Mouse (Mus musculus): ENCODE data around the gene Fanci. TPM values are rescaled to one million over a fixed set of nuclear protein-coding genes. Genes with fewer than 3 reads are reported as not detected.

Fanci gene
- polyA plus RNA-seq, 1 experiment from 2014 or later: 9.2 TPM

DNA sequence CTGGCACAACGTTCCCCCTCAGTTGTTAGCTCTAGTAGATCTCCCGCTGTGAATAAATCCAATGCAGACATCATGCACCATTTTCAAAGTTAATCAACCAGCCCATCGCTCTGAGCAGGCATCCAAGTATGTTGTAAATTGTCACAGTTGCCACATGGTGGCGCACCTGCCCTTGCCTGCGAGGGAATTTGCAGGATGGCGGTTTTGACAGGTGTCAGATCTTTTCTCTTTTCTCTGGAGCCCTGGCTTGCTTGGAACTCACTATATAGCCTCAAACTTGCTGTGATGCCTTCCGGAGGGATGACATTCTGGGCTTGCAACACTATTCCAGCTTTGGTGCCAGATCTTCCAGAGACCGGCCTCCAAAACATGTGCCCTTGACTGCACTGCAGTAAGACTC lies 102.2 kb downstream of the Fanci start:
- no peaks in the 10 kb centered on the region for H3K9me3 ChIP-seq (replicated peaks)
- 8% methylated on average over 8 of the region's 8 CpGs for WGBS (ENCODE audit: insufficient replicate concordance)
- no peak for ATAC-seq (ENCODE audit: low read depth)
- no peak overlapping the region for H3K4me2 ChIP-seq
- H3K4me1 ChIP-seq (replicated peaks): no peaks in the 10 kb centered on the region
- H3K4me3 ChIP-seq (replicated peaks): no peak overlapping the region
- H3K9ac ChIP-seq: no peak overlapping the region
- no peaks in the 10 kb centered on the region for H3K36me3 ChIP-seq
- H3K27ac ChIP-seq: no peak overlapping the region
- DNase-seq: no peak
- H3K27me3 ChIP-seq: peaks cover 62% of the 10 kb centered on the region

DNA sequence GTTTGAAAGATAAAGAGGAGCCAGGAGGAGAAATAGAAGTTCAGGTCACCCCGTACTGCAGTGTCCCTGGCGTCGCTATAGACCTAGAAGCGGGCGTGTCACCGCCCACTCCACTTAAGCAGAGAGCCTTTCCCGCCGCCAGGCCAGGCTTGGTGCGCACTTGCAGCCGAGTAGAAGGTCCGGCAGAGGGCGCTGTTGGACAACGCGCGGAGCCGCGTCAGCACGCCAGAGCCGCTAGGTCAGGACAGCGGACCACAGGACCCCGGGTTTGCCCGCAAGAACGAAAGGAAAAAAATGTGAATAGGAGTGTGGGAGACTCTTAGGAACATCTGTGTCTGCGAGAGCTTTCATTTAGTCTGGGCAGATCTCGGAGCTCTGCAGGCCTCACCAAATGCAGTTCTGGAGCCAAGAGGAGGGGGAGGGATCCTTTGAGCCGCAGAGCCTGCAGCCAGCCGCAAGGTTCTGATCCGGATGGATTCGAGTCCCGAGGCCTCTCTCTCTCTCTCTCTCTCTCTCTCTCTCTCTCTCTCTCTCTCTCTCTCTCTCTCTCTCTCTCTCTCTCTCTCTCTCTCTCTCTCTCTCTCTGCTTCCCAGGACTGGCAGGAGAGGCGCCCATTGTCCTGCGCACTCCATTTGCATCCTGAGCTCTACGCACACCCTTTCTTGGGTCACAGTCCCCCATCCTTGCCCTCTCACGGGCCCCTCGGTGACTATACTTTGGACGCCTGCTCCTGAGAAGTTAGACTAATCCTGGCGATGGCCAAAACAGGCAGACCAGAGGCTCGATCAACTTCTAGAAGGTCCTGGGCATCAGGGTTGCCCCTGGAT lies 104.5 kb downstream of the Fanci start:
- no peaks in the 10 kb centered on the region for H3K9me3 ChIP-seq (replicated peaks)
- H3K4me2 ChIP-seq: peak overlapping the region; percentile 43; the same call in 1 of the 2 replicates
- no peaks in the 10 kb centered on the region for H3K36me3 ChIP-seq
- H3K27ac ChIP-seq: no peak overlapping the region
- H3K9ac ChIP-seq: no peak overlapping the region
- H3K27me3 ChIP-seq: peaks cover 79% of the 10 kb centered on the region
- DNase-seq: peak; percentile 58
- WGBS (ENCODE audit: insufficient replicate concordance): 4% methylated on average over 38 of the region's 38 CpGs
- no peak for ATAC-seq (ENCODE audit: low read depth)
- no peaks in the 10 kb centered on the region for H3K4me1 ChIP-seq (replicated peaks)
- peak overlapping the region; percentile 29; the same call in 1 of the 2 replicates for H3K4me3 ChIP-seq (replicated peaks)

- DNase-seq: no peak
- no peak for ATAC-seq (ENCODE audit: low read depth)
- H3K9ac ChIP-seq: no peak overlapping the region
- no peaks in the 10 kb centered on the region for H3K9me3 ChIP-seq (replicated peaks)
- no peak overlapping the region for H3K4me3 ChIP-seq (replicated peaks)
- peaks cover 83% of the 10 kb centered on the region for H3K27me3 ChIP-seq
- WGBS (ENCODE audit: insufficient replicate concordance): 15% methylated on average over 9 of the region's 9 CpGs
- H3K4me2 ChIP-seq: no peak overlapping the region
- H3K4me1 ChIP-seq (replicated peaks): no peaks in the 10 kb centered on the region
- H3K27ac ChIP-seq: no peak overlapping the region
- H3K36me3 ChIP-seq: no peaks in the 10 kb centered on the region
These were observed 105.1 kb downstream of the Fanci start for GRCm38 (mm10) chr7:79496816-79497328.

DNA sequence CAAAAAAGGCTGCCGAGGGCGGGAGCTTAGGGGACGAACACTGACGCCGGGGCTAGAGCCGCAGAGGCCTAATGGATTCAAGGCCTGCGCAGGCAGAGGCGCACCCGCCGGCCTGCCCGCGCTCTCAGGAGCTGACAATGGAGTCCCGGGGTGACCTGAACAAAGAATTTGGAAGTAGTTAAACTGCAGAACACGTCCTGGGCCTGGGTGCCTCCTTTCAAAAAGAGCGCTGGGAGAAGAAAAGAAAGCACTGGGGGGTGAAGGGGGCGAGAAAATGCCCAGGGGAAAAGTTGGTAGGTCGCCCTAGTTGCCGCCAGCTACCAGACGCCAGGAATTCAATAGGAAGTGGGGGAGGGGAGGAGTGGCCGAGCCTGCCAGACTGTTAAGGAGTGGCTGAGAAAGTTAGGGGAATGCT lies 106.0 kb downstream of the Fanci start:
- H3K9ac ChIP-seq: no peak overlapping the region
- no peaks in the 10 kb centered on the region for H3K36me3 ChIP-seq
- no peak for ATAC-seq (ENCODE audit: low read depth)
- no peaks in the 10 kb centered on the region for H3K4me1 ChIP-seq (replicated peaks)
- no peak for DNase-seq
- H3K4me2 ChIP-seq: no peak overlapping the region
- H3K27ac ChIP-seq: no peak overlapping the region
- peaks cover 91% of the 10 kb centered on the region for H3K27me3 ChIP-seq
- WGBS (ENCODE audit: insufficient replicate concordance): 7% methylated on average over 20 of the region's 20 CpGs
- no peak overlapping the region for H3K4me3 ChIP-seq (replicated peaks)
- no peaks in the 10 kb centered on the region for H3K9me3 ChIP-seq (replicated peaks)

- H3K27ac ChIP-seq: no peak overlapping the region
- no peak overlapping the region for H3K9ac ChIP-seq
- DNase-seq (no peak), ATAC-seq (ENCODE audit: low read depth) (no peak)
- H3K27me3 ChIP-seq: peaks cover 93% of the 10 kb centered on the region
- no peaks in the 10 kb centered on the region for H3K4me1 ChIP-seq (replicated peaks)
- H3K36me3 ChIP-seq: no peaks in the 10 kb centered on the region
- H3K4me3 ChIP-seq (replicated peaks): no peak overlapping the region
- H3K4me2 ChIP-seq: no peak overlapping the region
- 6% methylated on average over 6 of the region's 6 CpGs for WGBS (ENCODE audit: insufficient replicate concordance)
- H3K9me3 ChIP-seq (replicated peaks): no peaks in the 10 kb centered on the region
These were observed 106.6 kb downstream of the Fanci start for GRCm38 (mm10) chr7:79498356-79498755.

DNA sequence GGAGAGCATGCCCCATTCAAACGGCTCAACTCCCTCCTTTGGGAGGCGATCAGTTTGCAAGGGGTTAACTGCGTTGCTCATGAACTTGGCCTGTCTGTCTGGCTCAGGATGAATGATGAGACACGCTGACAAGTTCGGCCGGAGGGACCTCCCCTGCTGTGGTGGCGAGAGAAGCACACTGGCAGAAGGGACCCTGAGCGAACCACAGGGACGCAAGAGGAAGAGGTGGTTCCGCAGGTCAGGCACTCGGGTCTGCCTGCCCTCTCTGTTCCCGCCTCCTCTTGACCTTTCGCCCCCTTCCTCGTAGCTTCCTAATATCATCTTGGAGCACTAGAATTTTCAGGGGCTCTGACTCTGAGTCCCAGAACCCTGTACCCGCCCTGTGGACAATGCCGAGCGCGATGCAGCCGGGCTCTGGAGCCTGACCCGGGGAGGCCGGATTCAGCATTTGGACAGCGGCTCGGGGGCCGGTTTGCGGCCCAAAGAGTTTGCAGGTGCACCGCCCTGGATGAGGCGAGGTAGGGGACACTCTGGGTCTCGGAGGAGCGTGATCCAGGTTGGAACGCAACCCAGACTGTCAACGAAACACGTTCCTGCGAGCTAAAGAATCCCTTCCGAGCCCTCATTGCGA lies 107.4 kb downstream of the Fanci start:
- no peak overlapping the region for H3K9ac ChIP-seq
- H3K4me3 ChIP-seq (replicated peaks): no peak overlapping the region
- no peaks in the 10 kb centered on the region for H3K4me1 ChIP-seq (replicated peaks)
- H3K27me3 ChIP-seq: peaks cover 99% of the 10 kb centered on the region
- H3K4me2 ChIP-seq: no peak overlapping the region
- no peaks in the 10 kb centered on the region for H3K9me3 ChIP-seq (replicated peaks)
- ATAC-seq (ENCODE audit: low read depth) (no peak), DNase-seq (peak; percentile 11)
- 2% methylated on average over 35 of the region's 35 CpGs for WGBS (ENCODE audit: insufficient replicate concordance)
- no peak overlapping the region for H3K27ac ChIP-seq
- no peaks in the 10 kb centered on the region for H3K36me3 ChIP-seq

Other genes with a start within 250 kb of the Fanci start
- gene Mfge8, start 242.9 kb upstream of the Fanci start, polyA plus RNA-seq (2015; fragmentation: Nextera tagmentation; extraction: Ambion mirVana): 58.9 and 63.7 TPM in 2 replicates
- gene Abhd2, start 118.7 kb upstream of the Fanci start, polyA plus RNA-seq (2015; fragmentation: Nextera tagmentation; extraction: Ambion mirVana): 8.2 and 11.9 TPM in 2 replicates
- gene Rlbp1, start 4.9 kb upstream of the Fanci start, polyA plus RNA-seq (2015; fragmentation: Nextera tagmentation; extraction: Ambion mirVana): 0.06 TPM in 1 of 2 replicates, not detected in the other
- gene Polg, start 74.4 kb downstream of the Fanci start, polyA plus RNA-seq (2015; fragmentation: Nextera tagmentation; extraction: Ambion mirVana): 15.4 and 18.5 TPM in 2 replicates
- gene Rhcg, start 225.7 kb downstream of the Fanci start, polyA plus RNA-seq (2015; fragmentation: Nextera tagmentation; extraction: Ambion mirVana): 0.09 TPM in 1 of 2 replicates, not detected in the other

Data from liver, embryonic 13.5 days (tissue).